Mouse (Mus musculus) heart, embryonic 16.5 days (tissue): ENCODE measurements around the gene Kalrn. TPM values are rescaled to one million over a fixed set of nuclear protein-coding genes. Genes with fewer than 3 reads are reported as not detected.

Experiments used
- ATAC-seq: fragments of 200-750 bp; cut with Nextera tagmentation; replicated peaks from 2 replicates; pipeline ENCODE4 v1.8.0; 2017; ENCODE audit warnings: moderate number of reproducible peaks; ENCODE audit not compliant: insufficient read depth, low FRiP score; ENCODE audit errors: extremely low read depth
- H3K27ac ChIP-seq: fragments of 300-500 bp; sonication (generic); 2 replicates; pipeline ENCODE4 v1.5.1; 2014; ENCODE audit warnings: mild to moderate bottlenecking, low read length, control low read depth, moderate library complexity
- H3K27me3 ChIP-seq: fragments of 300-500 bp; sonication (generic); 2 replicates; pipeline ENCODE4 v1.6.1; 2014; ENCODE audit warnings: low read length, mixed read lengths; ENCODE audit not compliant: control insufficient read depth, insufficient read depth
- H3K36me3 ChIP-seq: fragments of 300-500 bp; sonication (generic); 2 replicates; pipeline ENCODE4 v1.6.1; 2014; ENCODE audit not compliant: control insufficient read depth, insufficient read depth
- H3K4me1 ChIP-seq: fragments of 300-500 bp; sonication (generic); 2 replicates; pipeline ENCODE4 v1.6.1; 2014; ENCODE audit warnings: low read length, mixed read lengths; ENCODE audit not compliant: control insufficient read depth, insufficient read depth
- H3K4me2 ChIP-seq: fragments of 300-500 bp; sonication (generic); 2 replicates; pipeline ENCODE4 v1.6.1; 2014; ENCODE audit warnings: low read depth, mild to moderate bottlenecking, control low read depth, low read length
- H3K4me3 ChIP-seq: fragments of 300-500 bp; sonication (generic); 2 replicates; pipeline ENCODE4 v1.5.1; 2014; ENCODE audit warnings: mild to moderate bottlenecking, control low read depth, low read length
- H3K9ac ChIP-seq: fragments of 300-500 bp; sonication (generic); 2 replicates; pipeline ENCODE4 v1.6.1; 2014; ENCODE audit warnings: low read length, control low read depth
- H3K9me3 ChIP-seq: fragments of 300-500 bp; sonication (generic); replicated peaks from 2 replicates; pipeline ENCODE4 v1.6.1; 2016; ENCODE audit warnings: low read length; ENCODE audit not compliant: control insufficient read depth
- WGBS: fragments of 180-500 bp; shearing (Covaris S2); extraction: QIAGEN DNeasy Blood & Tissue Kit; methylation state at CpG from one replicate; pipeline ENCODE4 v1.1.7; 2014; 5-methylcytosine and 5-hydroxymethylcytosine counted together
- polyA plus RNA-seq: library from polyadenylated mRNA; unstranded; fragments of >200 nt; fragmentation: Nextera tagmentation; extraction: Ambion mirVana; gene quantifications from 2 replicates; pipeline ENCODE4 v1.2.1, GENCODE M21; 2015

Kalrn gene
- polyA plus RNA-seq, 1 experiment from 2014 or later, result 30.2 TPM

GRCm38 (mm10) chr16:34388871-34389270, 184.5 kb downstream of the Kalrn start:
- Histone ChIP-seq H3K9me3 (no peaks in the 10 kb centered on the region), H3K27me3 (no peaks in the 10 kb centered on the region), H3K4me1 (no peaks in the 10 kb centered on the region), H3K27ac (no peak overlapping the region), H3K36me3 (no peaks in the 10 kb centered on the region), H3K9ac (no peak overlapping the region), H3K4me3 (no peak overlapping the region), H3K4me2 (no peak overlapping the region)
- ATAC-seq, result no peak
- 74% methylated on average over 6 of the region's 6 CpGs for WGBS

- no peak for ATAC-seq
- H3K9ac ChIP-seq, result no peak overlapping the region
- H3K36me3 ChIP-seq, result no peaks in the 10 kb centered on the region
Observed at GRCm38 (mm10) chr16:34385065-34385464, 188.3 kb downstream of the Kalrn start.

GRCm38 (mm10) chr16:34382992-34383391, 190.3 kb downstream of the Kalrn start:
- H3K9me3 ChIP-seq, result no peaks in the 10 kb centered on the region

More at GRCm38 (mm10) chr16:34385065-34385464, 188.3 kb downstream of the Kalrn start:
- Histone ChIP-seq H3K27me3 (no peaks in the 10 kb centered on the region), H3K9me3 (no peaks in the 10 kb centered on the region), H3K4me3 (no peak overlapping the region), H3K4me2 (no peak overlapping the region), H3K4me1 (no peaks in the 10 kb centered on the region), H3K27ac (no peak overlapping the region)
- WGBS, result 84% methylated on average over 8 of the region's 8 CpGs

GRCm38 (mm10) chr16:34376166-34376857, 197.0 kb downstream of the Kalrn start:
- Histone ChIP-seq H3K36me3 (no peaks in the 10 kb centered on the region), H3K9me3 (no peaks in the 10 kb centered on the region), H3K4me3 (no peak overlapping the region), H3K9ac (no peak overlapping the region), H3K4me2 (no peak overlapping the region), H3K27ac (no peak overlapping the region), H3K27me3 (no peaks in the 10 kb centered on the region), H3K4me1 (peaks cover 6% of the 10 kb centered on the region; the same call in 1 of the 2 replicates)
- ATAC-seq, result no peak
- 55% methylated on average over 12 of the region's 12 CpGs for WGBS

More at GRCm38 (mm10) chr16:34382992-34383391, 190.3 kb downstream of the Kalrn start:
- no peaks in the 10 kb centered on the region for H3K27me3 ChIP-seq
- 89% methylated on average over 4 of the region's 4 CpGs for WGBS
- H3K36me3 ChIP-seq, result no peaks in the 10 kb centered on the region
- no peak for ATAC-seq
- no peak overlapping the region for H3K4me3 ChIP-seq
- no peak overlapping the region for H3K9ac ChIP-seq
- no peak overlapping the region for H3K27ac ChIP-seq
- H3K4me1 ChIP-seq, result no peaks in the 10 kb centered on the region
- H3K4me2 ChIP-seq, result no peak overlapping the region

GRCm38 (mm10) chr16:34373519-34373918, 199.8 kb downstream of the Kalrn start:
- Histone ChIP-seq H3K4me3 (no peak overlapping the region), H3K9me3 (no peaks in the 10 kb centered on the region), H3K9ac (no peak overlapping the region), H3K27ac (no peak overlapping the region), H3K27me3 (no peaks in the 10 kb centered on the region), H3K4me2 (no peak overlapping the region), H3K4me1 (peaks cover 6% of the 10 kb centered on the region; the same call in 1 of the 2 replicates), H3K36me3 (no peaks in the 10 kb centered on the region)
- no peak for ATAC-seq
- WGBS, result 71% methylated on average over 4 of the region's 4 CpGs

- WGBS, result 36% methylated on average over 15 of the region's 15 CpGs
- H3K4me2 ChIP-seq, result no peak overlapping the region
- no peaks in the 10 kb centered on the region for H3K36me3 ChIP-seq
- H3K27ac ChIP-seq, result no peak overlapping the region
- peaks cover 6% of the 10 kb centered on the region; the same call in 1 of the 2 replicates for H3K4me1 ChIP-seq
- no peak overlapping the region for H3K9ac ChIP-seq
- no peaks in the 10 kb centered on the region for H3K9me3 ChIP-seq
- H3K27me3 ChIP-seq, result no peaks in the 10 kb centered on the region
- H3K4me3 ChIP-seq, result no peak overlapping the region
- peak; percentile 72 for ATAC-seq
Observed at GRCm38 (mm10) chr16:34372103-34372741, 201.1 kb downstream of the Kalrn start.

- H3K4me1 ChIP-seq, result no peaks in the 10 kb centered on the region
- no peaks in the 10 kb centered on the region for H3K36me3 ChIP-seq
- no peak overlapping the region for H3K4me3 ChIP-seq
- H3K9me3 ChIP-seq, result no peaks in the 10 kb centered on the region
- no peak for ATAC-seq
- H3K27ac ChIP-seq, result no peak overlapping the region
- WGBS, result 62% methylated on average over 4 of the region's 4 CpGs
- H3K9ac ChIP-seq, result no peak overlapping the region
- H3K4me2 ChIP-seq, result no peak overlapping the region
- H3K27me3 ChIP-seq, result no peaks in the 10 kb centered on the region
Observed at GRCm38 (mm10) chr16:34359206-34359605, 214.1 kb downstream of the Kalrn start.

- WGBS, result 79% methylated on average over 3 of the region's 3 CpGs
- H3K4me2 ChIP-seq, result no peak overlapping the region
- H3K9me3 ChIP-seq, result no peaks in the 10 kb centered on the region
- no peaks in the 10 kb centered on the region for H3K27me3 ChIP-seq
- H3K9ac ChIP-seq, result no peak overlapping the region
- no peak overlapping the region for H3K4me3 ChIP-seq
- no peaks in the 10 kb centered on the region for H3K36me3 ChIP-seq
- H3K27ac ChIP-seq, result no peak overlapping the region
- no peak for ATAC-seq
- H3K4me1 ChIP-seq, result peaks cover 13% of the 10 kb centered on the region; the same call in 1 of the 2 replicates
Observed at GRCm38 (mm10) chr16:34355547-34355946, 217.8 kb downstream of the Kalrn start.

- 78% methylated on average over 3 of the region's 3 CpGs for WGBS
- no peak overlapping the region for H3K9ac ChIP-seq
- H3K4me3 ChIP-seq, result no peak overlapping the region
Observed at GRCm38 (mm10) chr16:34354042-34354441, 219.3 kb downstream of the Kalrn start.

More at GRCm38 (mm10) chr16:34354042-34354441, 219.3 kb downstream of the Kalrn start:
- Histone ChIP-seq H3K4me1 (peaks cover 13% of the 10 kb centered on the region; the same call in 1 of the 2 replicates), H3K9me3 (no peaks in the 10 kb centered on the region), H3K27ac (no peak overlapping the region), H3K27me3 (no peaks in the 10 kb centered on the region), H3K4me2 (no peak overlapping the region), H3K36me3 (no peaks in the 10 kb centered on the region)
- ATAC-seq, result no peak
